Mouse (Mus musculus): ENCODE data around the gene Cdh18.
A peak's percentile ranks its signal among the peaks of the same experiment; 100 is the strongest.
"Not testable (repeated sequence)": the region's sequence is repeated elsewhere in the genome, so short reads cannot be mapped to it uniquely, and the experiment has no call there.

Gene Cdh18

GRCm38 (mm10) chr15:23174623-23175022 lies 625.8 kb downstream of the Cdh18 start:
- no peak for ATAC-seq (ENCODE audit: low TSS enrichment)

DNA sequence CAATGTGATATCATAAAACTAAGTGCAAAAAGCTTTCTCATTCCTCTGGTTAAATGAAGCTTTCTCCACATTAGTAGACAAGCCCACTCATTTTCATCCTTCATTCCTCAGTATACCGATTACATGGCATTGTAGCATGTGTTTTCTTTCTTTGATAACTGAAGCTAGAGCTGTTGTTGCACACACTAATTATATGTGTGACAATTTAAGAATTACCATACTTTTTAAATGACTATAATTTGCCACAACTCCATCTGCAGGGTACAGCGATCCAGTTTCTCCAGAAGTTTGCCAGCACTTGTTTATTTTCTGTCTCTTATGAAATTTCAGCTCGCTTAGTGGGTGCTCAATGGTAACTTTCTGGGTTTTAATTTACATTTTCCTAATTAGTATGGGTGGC lies 663.2 kb downstream of the Cdh18 start:
- no peak; the same call in 1 of the 2 replicates for ATAC-seq (ENCODE audit: low TSS enrichment)

GRCm38 (mm10) chr15:23230616-23231015 lies 681.8 kb downstream of the Cdh18 start:
- peak; percentile 41 for ATAC-seq (ENCODE audit: low TSS enrichment)

GRCm38 (mm10) chr15:23257751-23258440 lies 709.1 kb downstream of the Cdh18 start:
- ATAC-seq (ENCODE audit: low TSS enrichment) = no peak

DNA sequence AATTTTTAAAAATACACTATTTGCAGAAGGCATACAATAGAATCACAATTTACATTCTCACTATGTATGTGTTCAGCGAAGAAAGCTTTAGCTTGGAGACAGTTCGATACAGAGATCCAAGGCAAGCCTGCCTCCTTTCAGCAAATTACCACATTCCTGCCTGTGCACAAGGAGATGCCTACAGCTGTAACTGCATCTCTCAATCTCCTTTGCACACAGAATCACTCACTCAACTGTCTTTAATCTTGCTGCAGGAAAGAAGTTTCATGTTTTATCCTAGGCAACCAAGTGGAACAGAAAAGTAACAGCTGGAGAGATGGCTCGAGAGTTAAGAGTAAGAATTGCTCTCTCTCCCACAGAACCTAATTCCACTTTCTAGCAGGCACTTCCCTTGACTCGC lies 729.6 kb downstream of the Cdh18 start:
- no peak for ATAC-seq (ENCODE audit: low TSS enrichment)

GRCm38 (mm10) chr15:23305018-23305417 lies 756.2 kb downstream of the Cdh18 start:
- no peak for ATAC-seq (ENCODE audit: low TSS enrichment)

DNA sequence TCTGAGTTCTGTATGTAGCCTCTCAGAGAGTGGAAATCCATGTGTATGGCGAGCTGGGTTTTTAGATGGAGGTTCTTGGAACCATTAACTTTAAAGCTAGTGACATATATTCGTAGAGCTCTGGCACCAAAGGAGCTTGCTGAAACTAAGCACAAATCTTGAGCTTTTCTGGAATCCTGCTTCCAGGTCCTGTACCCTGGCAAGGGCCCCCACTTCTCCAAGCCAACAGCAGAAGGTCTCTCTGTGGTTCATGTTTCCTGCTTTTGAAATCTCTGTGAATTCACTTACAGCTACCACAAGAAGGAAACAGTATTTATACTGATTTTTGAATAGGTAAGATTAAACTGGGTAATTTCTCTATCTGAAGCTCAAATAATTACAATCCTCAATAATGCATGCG lies 767.9 kb downstream of the Cdh18 start:
- ATAC-seq (ENCODE audit: low TSS enrichment) = no peak

DNA sequence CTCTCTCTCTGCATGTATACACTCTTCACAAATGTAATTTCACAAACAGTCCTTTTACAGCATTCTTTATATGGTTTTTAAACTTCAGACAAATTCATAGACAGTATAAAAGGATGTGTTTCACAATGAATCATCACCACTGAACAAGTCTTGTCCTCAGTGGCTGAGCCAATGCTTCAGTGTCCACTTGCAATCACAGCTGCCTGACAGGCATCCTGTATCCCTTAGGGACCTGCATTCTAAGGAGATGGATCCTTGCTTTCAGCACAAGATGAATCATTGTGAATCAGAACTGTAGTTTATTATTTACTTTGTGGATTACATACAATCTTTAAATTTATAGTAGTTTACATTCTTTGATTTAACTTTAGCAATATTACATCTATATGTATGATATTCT lies 768.6 kb downstream of the Cdh18 start:
- no peak for ATAC-seq (ENCODE audit: low TSS enrichment)

DNA sequence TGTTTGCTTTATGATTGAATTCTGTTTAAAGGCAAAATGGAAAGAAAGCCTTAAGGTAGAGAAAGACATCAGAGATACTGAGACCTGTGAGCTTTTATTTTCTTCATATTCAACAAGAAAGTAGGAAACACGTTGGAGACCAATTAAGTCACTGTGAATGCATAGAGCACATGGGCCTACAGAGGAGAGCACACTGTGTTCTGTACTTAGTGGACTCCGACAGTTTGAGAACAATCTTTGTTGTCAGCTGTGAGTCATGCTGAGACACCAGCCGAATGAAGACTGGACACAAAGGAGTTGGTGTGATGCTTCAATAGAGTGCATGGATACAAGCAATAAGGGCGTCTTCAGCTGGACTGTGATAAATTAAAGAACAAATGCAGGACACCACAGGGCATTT lies 791.5 kb downstream of the Cdh18 start:
- ATAC-seq (ENCODE audit: low TSS enrichment) = not testable (repeated sequence)

GRCm38 (mm10) chr15:23351078-23351477 lies 802.3 kb downstream of the Cdh18 start:
- ATAC-seq (ENCODE audit: low TSS enrichment) = no peak

DNA sequence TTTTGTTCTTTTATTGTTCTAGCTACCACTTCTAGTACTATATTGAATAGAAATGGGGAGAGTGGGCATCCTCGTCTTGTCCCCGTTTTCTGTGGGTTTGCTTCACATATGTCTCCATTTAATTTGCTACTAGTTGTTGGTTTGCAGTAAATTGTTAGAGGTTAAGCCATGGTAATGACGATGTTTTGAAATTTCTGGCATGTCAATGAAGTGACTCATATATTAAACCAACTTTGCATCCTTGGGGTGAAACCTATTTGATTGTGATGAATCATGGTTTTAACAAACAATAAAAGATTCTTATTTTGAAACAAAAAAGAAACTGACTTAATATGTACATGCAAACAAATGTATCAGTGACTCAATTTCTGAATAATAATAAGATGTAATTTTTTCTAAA lies 817.5 kb downstream of the Cdh18 start:
- ATAC-seq (ENCODE audit: low TSS enrichment) = no peak

DNA sequence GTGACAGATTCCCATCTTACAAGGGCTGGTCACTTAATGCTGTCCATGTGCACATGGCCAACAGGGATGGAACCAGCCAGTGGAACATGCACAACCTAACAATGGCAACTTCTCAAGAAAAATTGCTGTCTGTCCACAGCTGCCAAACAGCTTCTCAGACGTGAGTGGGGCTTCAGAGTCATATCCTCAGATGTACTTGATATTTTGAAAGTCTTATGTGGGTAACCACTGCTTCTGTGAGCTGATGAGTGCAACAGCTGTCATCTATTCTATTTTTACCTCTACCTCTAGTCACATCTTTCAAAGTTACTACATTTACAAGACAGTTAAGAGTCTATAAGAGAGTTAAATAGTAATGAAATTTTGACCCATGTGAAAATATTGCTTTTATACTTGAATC lies 818.9 kb downstream of the Cdh18 start:
- no peak for ATAC-seq (ENCODE audit: low TSS enrichment)

DNA sequence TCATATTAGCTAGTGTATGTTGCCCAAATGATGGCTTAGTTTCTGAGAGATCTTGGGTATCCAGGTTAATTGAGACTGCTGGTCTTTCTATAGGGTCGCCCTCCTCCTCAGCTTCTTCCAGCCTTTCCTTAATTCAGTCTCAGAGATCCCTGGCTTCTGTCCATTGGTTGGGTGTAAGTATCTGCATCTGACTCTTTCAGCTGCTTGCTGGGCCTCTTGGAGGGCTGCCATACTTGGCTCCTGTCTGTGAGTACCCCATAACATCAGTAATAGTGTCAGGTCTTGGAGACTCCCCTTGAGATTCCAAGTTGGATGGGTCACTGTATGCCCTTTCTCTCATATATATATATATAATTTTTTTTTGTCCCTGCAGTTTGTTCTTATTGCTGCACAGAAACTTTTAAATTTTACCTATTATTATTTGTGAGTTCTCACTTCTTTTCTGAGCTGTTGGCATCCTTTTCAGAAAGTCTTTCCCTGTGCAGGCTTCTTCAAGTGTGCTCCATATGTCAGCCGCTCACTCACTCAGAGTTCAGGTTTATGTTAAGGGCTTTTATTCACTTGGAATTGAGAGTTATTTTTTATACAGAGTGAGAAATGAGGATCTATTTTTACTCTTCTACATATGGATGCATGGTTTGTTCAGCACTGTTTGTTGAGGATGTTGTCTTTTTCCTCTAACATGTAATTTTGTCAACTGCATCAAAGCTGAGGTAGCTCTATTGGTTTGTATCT lies 829.4 kb downstream of the Cdh18 start:
- peak; percentile 94 for ATAC-seq (ENCODE audit: low TSS enrichment)

DNA sequence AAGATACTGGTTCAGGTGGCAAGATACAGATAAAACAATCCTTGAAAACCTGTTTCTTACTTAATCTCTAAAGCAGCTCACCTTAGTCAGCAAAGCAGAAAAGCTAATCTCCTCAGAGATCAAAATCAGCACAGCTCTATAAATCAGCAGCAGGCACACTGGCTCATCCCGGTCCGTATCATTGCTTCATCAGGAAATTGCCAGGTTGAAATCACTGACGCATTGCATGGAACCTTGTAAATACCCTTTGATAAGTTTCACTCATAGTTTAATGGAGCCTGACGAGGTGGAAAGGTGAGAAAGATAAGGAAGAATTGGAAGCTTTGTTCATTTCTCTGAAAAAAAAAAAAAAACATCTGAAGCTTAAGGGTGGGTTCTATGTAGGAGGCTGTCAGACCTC lies 837.0 kb downstream of the Cdh18 start:
- ATAC-seq (ENCODE audit: low TSS enrichment) = no peak

- ATAC-seq (ENCODE audit: low TSS enrichment) = no peak
Measured at GRCm38 (mm10) chr15:23396646-23397045, 847.8 kb downstream of the Cdh18 start.

DNA sequence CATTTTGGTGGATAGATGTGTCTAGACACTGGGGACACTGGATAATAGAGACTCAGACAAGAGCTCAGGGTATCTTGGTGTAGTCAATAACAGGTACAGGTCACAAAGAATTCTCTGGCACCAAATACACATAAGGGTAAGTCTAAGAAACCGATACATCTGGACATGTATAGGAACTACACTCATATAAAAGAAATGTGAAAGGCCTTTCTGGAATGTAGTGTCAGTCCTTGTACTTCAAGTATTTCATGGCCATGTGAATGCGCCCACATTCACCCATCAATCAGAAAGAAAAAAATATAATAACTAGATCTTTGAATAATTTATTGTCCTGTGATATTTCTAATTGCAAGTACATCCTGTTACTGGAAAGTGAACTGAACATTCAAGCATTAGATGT lies 855.0 kb downstream of the Cdh18 start:
- no peak for ATAC-seq (ENCODE audit: low TSS enrichment)

GRCm38 (mm10) chr15:23408256-23408655 lies 859.4 kb downstream of the Cdh18 start:
- no peak for ATAC-seq (ENCODE audit: low TSS enrichment)

DNA sequence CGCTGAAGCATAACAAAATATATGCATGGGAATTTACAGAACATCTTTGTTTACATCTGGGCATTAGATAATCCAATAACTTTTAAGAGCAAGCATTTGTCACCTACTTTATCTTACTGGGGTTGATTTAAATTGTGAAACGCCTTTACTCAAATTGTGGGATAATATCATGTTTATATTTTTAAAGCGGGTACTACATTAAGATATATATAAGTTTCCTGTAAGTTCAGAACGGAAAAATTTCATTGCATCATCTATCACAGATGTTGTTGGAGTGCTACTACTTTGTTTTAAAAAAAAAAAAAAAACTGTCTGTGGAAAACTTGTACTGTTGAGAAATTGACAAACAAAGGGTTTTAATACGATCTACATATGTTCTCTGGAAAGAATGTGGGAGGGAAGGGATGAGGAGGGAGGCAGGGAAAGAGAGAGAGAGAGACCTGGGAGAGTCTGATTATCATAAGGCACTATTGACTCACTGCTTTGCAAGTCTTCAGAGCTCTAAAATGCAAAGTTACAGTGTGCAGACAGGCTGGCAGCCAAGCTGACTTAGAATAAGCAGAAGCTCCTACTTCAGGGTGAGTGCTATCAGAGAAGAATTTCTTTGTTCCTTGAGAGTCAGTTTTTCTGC lies 867.7 kb downstream of the Cdh18 start:
- peak; percentile 96 for ATAC-seq (ENCODE audit: low TSS enrichment)

GRCm38 (mm10) chr15:23418158-23418557 lies 869.3 kb downstream of the Cdh18 start:
- ATAC-seq (ENCODE audit: low TSS enrichment) = no peak

- ATAC-seq (ENCODE audit: low TSS enrichment) = peak; percentile 58; the same call in 1 of the 2 replicates
Measured at GRCm38 (mm10) chr15:23420010-23420409, 871.2 kb downstream of the Cdh18 start.

GRCm38 (mm10) chr15:23430021-23430420 lies 881.2 kb downstream of the Cdh18 start:
- ATAC-seq (ENCODE audit: low TSS enrichment) = no peak

DNA sequence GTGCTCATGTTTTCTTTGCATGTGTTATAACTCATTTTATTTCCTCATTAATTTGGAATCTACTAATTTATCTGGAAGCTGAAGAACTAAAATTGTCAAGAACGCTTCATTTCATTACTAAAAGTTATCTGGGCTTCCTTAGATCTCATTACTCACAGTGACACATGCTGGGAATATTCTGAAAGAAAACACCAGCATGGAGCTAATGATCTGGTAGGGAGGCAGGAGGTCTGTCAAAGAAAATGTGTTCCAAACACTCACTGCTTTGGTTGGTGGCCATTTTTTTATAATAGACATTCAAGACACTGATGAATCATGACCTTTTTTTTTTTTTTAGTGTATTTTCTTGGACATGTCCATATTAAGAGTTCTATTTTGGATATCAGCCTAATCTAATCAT lies 899.7 kb downstream of the Cdh18 start:
- no peak for ATAC-seq (ENCODE audit: low TSS enrichment)

- peak; percentile 90 for ATAC-seq (ENCODE audit: low TSS enrichment)
Measured at GRCm38 (mm10) chr15:23452098-23452625, 903.3 kb downstream of the Cdh18 start.

Measured in frontal cortex, adult (tissue).